Mouse (Mus musculus) layer of hippocampus, adult 9-11 months (tissue): ENCODE measurements around the gene Lipa.

Source experiments
- DNase-seq: peaks from one replicate; pipeline ENCODE4 v3.0.0; 2022

Gene Lipa

DNA sequence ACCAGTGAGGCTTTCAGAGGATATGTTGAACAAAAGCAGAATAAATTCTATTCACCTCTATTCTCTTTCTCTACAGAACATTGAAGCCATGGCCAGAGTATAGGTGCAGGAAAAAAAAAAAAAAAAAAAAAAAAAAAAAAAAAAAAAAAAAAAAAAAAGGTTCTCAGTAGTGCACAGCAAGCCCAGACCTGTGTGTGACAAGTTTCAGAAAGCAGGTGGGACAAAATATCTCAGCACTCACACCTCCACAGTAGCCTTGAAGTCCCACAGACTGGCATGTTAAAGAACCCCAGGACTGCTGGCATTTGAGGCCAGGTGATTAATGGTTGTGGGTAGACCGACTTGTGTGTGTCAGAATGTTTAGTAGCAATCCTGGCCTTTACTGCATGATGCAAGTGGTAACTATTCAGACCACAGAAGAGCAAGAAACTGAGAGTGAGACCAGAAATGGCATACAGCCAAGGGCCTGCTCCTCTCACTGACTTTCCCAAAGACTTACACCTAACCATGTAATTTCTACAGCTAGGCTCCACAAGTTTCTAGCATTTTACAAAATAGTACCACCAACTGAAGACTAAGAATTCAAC is 76.4 kb downstream of the Lipa start:
- no peak for DNase-seq

- no peak for DNase-seq
Measured at GRCm38 (mm10) chr19:34448851-34449250, 78.4 kb downstream of the Lipa start.

GRCm38 (mm10) chr19:34445410-34446012 is 81.8 kb downstream of the Lipa start:
- no peak for DNase-seq

- no peak for DNase-seq
Measured at GRCm38 (mm10) chr19:34444785-34445184, 82.5 kb downstream of the Lipa start.
